Mouse (Mus musculus) G1E-ER4 (cell line): ENCODE results near the gene Syn2. TPM values are rescaled to one million over a fixed set of nuclear protein-coding genes. Genes with fewer than 3 reads are reported as not detected.

ENCODE experiments used
- GATA1 ChIP-seq: IDR thresholded peaks from one replicate; pipeline ENCODE4 v1.8.0; 2012; ENCODE audit warnings: low read length, inconsistent platforms
- polyA plus RNA-seq: library from polyadenylated mRNA; stranded (reverse); fragments of >175 nt; gene quantifications from 2 replicates; pipeline ENCODE4 v1.2.3, GENCODE M21; 2012

The Syn2 gene
- polyA plus RNA-seq, 1 experiment = not detected

DNA sequence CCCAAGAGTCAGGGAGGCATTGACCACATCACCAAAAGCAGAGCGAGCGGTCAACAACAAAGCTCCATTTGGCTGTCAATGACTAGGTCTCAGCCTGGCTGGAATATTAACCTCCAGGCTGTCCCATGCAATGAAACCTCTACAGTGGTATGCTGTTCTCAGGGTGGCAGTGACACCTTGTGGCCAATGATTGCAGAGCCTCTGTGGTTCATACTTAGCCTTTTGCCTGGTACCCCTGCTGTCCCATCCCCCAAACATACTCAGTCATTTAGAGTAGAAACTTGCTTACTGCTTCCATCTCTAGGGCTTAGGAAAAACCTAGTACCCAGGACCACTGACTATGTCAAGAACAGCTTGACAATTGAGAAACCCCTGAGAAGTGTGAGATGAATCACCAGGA is 133.2 kb downstream of the Syn2 start:
- TF ChIP-seq GATA1 = no peak

DNA sequence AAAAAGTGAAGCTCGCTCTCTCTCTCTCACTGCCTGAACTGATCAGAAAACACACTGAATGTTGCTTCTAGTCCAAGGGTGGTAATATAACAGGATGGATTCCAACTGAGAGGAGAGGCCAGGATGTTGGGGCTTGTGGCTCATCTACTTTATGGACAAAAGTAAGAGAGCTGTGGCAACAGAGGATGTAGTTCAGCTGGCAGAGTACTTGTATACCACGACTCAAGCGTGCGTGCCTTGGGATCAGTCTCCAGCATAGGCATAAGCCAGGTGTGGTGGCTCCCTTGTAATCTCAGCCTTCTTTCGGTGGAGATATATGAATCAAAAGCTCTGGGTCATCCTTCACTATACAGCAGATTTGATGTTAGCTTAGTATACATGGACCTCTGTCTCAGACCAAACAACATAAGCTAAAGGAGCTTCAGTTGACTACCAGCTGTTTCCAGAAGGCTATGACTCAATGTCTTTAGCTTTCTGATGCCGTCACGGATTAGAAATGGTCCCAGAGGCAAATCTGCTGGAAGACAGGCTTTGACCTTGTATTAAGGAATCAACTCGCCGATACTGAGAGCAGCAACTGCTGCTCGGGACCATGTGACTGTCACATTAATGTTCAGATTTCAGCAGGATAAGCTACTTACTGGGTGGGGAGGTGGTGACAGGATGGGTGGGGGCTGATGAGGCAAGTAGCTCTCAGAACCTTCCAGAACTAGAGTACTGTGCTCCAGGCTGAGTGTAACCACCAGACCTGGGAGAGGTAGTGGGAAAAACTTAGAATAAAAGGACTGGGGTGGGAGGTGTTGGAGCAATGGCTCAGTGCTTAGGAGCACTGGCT is 134.1 kb downstream of the Syn2 start:
- no peak for TF ChIP-seq GATA1

DNA sequence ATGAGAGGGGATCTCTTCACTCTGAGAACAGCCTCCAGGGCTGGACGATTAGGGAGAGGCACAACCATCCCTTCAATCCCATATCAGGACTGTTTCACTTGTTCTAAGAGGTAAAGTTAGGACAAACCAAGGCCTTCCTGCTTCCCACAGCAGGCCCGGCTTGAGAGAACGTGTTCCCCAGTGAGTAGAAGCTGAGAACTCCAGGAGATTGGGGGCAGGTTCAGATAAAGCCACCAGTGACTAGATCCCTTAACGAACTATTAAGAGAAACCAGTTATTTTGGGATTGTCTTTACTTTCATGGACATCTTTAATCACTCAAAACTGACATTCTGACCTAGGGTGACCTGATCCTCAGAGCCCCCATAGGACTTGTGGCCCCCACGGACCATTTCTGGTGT is 134.9 kb downstream of the Syn2 start:
- no peak for TF ChIP-seq GATA1

DNA sequence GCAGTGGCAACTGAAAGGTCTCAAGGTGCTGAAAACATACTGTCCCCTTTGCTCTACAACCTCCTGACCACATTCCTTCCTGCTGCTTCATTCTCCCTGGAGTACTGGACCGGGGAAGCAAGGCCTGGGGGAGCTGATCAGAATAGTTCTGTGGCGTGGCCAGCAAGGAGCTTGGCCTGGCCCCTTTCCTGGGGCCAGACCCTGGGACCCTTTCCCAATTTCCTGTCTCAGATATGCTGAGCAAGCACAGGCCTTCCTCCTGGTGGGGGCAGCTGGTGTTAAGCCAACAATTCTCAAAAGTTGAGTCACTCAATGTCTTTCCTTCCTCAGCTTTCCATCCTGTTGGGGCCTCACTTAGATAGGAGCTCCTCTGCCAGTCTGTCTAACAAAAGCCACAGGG is 135.4 kb downstream of the Syn2 start:
- no peak for TF ChIP-seq GATA1

DNA sequence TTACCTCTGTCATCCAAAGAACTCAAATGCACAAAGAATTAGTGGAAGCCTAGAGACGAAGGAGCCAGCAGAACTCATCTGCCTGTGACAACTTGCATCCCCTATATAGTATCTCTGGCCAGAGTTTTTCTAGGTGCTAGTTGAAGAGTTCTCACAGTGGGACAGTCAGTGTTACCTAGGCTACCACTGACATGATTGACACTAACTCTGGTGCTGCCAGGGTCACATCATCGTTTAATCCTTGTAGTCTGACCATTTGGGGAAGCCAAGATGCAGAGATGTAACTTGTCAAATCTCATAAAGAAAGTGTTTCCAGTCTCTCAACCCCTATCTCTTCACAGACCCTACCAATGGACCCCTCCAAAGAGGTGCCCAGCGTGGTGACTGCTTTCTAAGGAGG is 136.6 kb downstream of the Syn2 start:
- no peak for TF ChIP-seq GATA1

DNA sequence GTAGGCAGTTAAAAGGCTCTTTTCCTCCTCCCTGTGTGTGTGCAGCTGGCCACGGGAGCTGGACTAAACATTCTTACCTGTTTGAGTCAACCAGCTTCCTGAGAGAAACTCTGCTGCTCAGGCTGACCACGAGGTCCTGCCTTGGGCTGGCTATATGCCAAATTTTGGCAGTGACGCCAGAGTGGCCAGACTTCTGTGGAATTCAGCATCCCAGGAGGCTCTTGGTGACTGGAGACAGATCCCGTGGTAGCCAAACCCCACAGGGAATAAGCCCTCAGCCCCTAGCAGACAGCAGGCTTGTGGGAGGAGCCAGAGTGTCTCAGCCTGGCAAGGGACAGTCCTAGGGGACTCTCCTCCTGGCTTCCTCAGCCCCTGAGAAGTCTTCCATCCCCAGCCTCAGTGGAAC is 137.2 kb downstream of the Syn2 start:
- no peak for TF ChIP-seq GATA1

DNA sequence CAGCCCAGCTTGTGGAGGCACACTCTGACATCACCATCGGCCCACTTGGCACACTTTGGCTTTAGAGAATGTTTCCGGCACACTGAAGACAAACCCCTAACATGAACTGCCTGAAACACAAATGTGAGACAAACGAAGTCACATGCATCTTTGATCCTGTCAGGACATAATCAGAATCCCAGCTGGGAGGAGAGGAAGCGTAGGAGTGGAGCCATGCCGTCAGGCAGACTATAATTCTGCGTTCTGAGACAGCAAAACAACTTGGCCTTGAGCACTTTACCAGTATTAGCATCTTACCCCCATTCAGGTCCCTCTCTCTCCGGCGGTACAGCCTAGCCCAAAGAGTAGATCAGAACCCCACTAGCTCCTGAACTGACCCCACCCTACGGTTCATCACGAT is 138.6 kb downstream of the Syn2 start:
- no peak for TF ChIP-seq GATA1

DNA sequence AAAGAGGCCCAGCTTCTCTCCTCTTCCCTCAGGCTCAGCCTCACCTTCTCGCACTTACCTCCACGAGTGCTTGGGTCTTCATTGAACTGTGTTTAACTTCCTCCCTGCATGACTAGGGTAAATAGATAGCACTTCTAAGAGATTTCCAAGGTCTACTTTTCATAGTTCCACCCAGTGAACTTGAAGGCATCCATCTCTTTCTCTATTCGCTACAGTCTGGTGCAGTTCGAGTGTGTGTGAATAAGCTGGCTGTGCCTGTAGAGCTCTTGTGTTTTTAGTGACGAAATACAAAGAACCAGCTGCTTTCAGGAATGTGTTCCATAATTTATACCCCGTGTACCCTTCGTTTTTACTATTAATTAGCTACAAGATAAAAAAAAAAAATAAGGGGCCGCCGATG is 140.0 kb downstream of the Syn2 start:
- no peak for TF ChIP-seq GATA1

DNA sequence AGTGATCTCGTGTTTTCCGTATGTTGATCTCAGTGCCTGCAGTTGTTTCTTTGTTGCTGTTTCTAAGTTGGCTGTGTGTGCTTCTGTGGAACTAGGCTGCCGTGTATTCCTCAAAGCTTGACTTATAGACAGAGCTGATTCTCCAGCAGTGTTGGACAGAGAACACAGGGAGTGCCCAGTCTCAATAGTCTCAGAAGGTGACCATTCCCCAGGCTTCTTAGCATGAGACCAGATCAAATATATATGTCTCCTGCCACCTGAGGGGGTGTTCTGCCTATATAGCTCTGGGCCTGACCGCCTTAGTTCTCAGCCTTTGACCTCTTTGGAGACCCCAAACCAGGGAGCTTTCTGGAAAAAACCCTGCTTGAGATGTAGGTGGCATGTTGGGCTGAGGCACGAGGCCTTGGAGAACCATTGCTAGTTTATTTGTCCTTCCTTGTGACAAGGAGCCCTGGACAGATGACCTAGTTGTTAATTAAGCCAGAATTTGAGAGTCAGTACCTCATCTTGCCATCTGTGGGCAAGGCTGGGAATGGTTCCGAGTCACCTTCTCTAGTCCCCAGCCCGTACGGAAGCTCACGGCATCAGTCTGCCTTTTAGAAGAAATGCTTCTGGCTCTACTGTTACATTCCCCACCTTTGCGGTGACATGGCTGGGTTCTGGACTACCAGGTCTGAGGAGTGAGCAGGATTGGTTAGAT is 140.6 kb downstream of the Syn2 start:
- TF ChIP-seq GATA1 = no peak

DNA sequence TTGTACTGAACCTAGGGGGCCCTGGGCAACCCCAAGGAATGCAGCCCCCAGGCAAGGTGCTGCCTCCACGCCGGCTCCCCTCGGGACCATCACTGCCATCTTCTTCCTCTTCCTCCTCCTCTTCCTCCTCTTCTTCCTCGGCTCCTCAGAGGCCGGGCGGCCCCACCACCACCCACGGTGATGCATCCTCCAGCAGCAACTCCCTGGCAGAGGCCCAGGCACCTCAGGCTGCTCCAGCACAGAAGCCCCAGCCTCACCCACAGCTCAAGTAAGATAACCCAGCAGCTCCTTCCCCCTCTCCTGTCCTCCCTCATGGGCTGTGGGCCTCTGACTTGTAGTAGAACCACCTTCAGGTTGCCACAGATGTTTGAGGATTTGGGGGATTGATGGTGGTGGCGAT is 143.4 kb downstream of the Syn2 start:
- no peak for TF ChIP-seq GATA1

DNA sequence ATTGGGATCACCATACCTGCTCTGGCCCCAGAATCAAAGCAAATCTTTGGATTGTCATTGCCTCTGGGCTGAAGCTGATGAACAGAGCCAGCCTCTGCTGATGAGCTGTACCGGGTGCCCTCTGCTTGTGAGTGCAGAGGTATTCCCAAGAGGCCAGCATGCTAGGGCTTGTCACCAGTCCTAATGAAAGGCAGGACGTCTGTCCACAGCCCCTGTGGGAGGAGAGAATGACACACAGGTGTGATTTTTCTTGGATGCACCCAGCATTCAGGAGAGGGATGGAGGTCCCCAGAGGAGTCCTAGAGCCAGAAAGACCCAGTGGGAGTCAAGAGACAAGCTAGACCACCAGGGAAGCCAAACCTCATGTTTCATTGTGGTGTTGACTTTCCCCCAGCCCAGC is 144.9 kb downstream of the Syn2 start:
- no peak for TF ChIP-seq GATA1

DNA sequence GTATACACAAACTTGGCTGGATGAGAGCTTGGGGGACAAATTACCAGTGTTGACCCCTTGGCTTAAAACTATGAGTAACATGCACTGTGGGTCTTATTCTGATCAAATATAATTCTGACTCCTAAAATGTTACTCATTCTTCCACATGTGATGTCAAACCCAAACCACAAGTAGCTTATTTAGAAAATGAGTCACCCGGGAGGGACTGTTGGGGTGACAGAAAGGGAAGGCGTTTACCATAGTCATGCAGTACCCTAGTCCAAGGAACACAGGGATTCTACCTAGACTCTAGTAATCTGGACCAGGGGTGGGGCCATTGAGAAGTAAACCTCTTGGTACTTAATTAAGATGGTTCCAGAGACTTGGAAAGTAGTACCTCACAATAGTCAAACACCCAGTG is 149.5 kb downstream of the Syn2 start:
- no peak for TF ChIP-seq GATA1

DNA sequence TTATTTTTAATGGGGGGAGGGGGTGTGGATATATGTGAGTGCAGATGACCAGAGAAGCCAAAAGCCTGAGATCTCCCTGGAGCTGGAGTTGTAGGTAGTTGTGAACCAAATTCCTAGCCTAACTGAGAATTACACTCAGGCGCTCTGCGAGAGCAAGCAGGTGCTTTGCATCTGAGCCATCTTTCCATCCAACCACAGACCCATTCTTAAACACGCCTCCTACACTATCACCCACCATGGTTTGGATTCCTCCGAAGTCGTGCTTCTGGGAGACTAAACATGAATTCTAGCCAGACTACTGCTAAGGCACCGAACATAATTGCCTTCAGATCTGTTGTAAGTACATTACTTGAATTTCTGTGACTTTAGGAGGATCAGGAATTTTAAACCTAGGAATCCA is 151.7 kb downstream of the Syn2 start:
- TF ChIP-seq GATA1 = no peak

DNA sequence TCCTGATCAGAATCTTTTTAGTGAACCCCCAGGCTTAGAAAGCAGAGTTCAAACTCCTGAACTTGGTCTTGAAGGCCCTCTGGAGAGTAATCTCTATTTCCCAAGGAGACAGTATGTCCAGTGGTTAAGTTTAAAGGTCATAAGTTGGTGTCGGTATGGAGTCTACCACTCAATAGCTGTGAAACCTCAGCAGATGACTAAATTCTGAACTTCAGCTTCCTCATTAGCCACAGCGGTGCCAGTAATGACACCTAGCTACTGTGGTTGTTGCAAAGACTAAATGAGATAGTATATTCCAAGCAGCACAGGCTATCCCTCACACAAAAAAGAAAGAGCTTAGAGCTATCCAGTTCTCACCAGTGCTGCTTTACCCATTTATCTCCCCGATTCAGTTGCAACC is 153.5 kb downstream of the Syn2 start:
- TF ChIP-seq GATA1 = no peak

DNA sequence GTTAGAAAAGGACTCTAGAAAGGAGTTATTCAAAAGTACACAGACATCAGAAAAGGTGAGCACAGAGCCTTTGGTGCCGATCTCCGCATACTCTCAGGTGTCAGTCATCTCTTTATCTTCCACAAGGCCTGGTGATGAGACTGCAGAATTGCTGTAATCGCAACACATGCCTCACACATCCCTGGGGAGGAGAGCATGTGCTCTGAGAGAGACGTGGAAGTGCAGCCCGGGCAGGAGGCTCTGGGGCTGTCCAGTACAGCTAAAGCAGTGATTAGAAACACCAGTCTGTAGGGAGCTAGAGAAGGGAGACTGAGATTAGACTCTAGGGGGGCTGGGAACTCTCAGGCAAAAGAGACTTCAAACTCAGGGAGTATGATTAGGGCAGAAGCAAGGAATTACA is 155.9 kb downstream of the Syn2 start:
- no peak for TF ChIP-seq GATA1

DNA sequence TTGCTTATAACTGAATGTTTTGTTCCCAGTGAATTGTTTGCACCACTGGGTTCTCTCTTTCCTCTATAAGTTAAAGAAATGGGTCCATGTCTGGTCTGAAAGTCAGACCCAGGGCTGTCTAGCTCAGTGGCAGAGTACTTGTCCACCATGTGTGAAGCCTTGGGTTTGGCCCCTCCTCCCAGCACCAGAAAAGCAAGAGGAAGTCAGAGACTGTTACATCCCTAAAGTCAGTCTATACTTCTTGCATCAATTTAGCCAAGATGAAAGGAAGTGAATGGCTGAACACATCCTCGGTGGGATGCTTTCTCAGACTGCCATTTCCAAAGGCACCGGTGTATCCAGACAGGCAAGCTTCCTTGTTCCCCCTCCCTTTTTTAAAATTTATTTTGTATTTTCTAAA is 156.4 kb downstream of the Syn2 start:
- no peak for TF ChIP-seq GATA1

DNA sequence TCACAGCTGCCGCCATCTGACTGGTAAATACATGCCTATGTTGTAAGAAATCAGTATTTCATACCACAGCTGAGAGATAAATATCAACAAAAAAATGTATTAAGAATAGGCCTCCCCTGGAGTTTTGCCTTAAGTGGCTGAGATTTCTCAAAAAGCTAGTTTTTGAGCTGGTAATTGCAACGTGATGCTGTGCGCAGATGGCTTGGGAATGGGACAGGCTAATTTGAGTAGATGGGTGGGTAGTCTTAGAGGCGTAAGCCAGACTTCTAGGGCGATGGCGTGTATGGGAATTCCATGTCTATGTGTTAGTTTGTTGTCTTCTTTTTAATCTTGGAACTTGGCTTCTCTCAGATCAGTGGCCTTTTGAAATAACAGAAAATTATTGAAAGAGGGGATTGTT is 157.1 kb downstream of the Syn2 start:
- no peak for TF ChIP-seq GATA1
